Mouse (Mus musculus): Measurements from ENCODE around the gene Pfkl. TPM values are rescaled to one million over a fixed set of nuclear protein-coding genes. Genes with fewer than 3 reads are reported as not detected.

Gene Pfkl
- polyA plus RNA-seq, 1 experiment = not detected

DNA sequence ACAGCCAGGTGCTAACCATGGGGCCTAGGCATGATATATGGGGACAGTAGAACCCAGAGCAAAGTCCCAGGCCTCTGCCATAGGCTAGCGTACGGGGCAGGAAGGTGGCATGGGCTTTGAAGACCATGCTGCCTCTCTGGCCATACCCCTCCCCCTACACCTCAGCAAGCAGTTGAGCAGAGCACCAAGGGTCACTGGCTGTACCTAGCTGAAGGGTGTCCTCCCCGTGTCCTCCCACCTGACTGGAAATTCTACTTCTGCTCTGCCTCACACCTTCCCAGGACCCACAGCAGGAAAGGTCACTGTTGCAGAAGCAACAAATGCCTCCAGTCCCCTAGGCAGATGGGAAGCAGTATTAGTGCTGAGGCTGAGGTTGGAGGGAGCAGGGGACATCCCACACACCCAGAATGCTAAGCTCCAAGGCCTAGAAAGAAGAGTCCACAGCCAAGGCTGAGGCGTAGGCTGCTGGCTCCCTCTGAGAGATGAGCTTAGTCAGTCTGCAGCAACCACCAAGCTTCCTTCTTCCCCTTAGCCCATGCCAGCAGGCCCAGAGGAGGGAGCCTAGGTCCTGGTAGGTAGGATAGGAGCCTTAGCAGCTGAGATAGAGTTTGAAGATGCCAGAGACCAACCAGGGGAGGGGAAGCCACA lies 4.0 kb downstream of the Pfkl start:
- H3K4me1 ChIP-seq (ENCODE audit: control insufficient read depth, insufficient read depth, low read length) = peaks cover 57% of the 10 kb centered on the region
- WGBS = 91% methylated on average over 4 of the region's 4 CpGs
- H3K27ac ChIP-seq (ENCODE audit: insufficient read depth, low read depth, low read length) = no peak overlapping the region
- TF ChIP-seq CTCF (IDR thresholded peaks at IDR 0.05; ENCODE audit: insufficient read depth, low read depth, low read length) (no peak), POLR2A (IDR thresholded peaks at IDR 0.05; ENCODE audit: insufficient read depth, low read depth, low read length) (no peak)
- H3K4me3 ChIP-seq (ENCODE audit: insufficient read depth, low read depth, low read length) = no peak overlapping the region

DNA sequence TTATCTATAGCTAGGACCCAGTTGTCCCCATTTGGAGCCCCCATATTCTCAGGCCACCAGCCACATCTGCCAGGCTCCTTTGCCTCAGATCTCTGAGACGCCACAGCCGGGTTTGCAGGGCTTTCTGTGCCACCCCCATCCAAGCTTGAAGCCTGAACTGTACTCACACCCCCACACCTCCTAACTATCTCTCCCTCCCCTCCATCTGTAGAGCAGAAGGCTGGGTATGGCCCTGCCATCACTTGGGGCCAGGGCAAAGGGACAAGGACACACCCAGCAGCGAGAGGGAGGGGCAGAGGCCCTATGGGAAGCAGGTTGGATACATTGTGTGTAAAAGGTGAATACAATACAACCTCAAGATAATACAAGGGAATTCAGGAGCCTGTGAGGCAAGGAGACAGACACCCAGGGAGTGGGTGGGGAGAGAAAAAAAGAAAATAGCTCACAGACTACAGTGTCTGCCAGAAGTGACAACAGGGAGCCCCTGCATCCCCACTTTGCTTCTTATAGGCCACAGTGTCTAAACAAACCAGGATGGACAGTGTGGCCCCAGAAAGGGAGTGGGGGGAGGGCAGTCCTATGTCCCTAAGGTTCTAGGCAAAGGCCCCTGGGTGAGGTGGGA lies 5.3 kb downstream of the Pfkl start:
- 50% methylated on average over 3 of the region's 3 CpGs for WGBS
- Histone ChIP-seq H3K27ac (ENCODE audit: insufficient read depth, low read depth, low read length) (peak overlapping the region; percentile 79), H3K4me3 (ENCODE audit: insufficient read depth, low read depth, low read length) (no peak overlapping the region), H3K4me1 (ENCODE audit: control insufficient read depth, insufficient read depth, low read length) (peaks cover 57% of the 10 kb centered on the region)
- no peak for TF ChIP-seq POLR2A (IDR thresholded peaks at IDR 0.05; ENCODE audit: insufficient read depth, low read depth, low read length)
- no peak for TF ChIP-seq CTCF (IDR thresholded peaks at IDR 0.05; ENCODE audit: insufficient read depth, low read depth, low read length)

DNA sequence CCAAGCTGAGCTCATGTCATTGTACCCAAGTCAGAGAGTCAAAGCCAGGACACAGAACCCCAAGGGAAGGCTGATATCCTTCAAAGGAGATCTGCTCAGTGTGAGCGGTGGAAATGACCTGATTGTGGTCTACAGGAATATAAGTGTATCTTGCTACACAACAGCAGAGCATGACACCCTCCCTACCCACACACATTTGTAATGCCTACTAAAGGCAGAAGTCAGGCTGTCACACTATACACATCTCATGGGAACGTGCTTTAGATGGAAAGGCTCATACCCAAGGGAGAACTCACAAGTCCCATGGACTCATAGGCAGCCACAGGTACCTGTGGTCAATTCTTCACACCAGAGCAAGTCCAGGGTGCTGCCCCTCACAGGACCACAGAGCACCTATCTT lies 7.6 kb downstream of the Pfkl start:
- TF ChIP-seq POLR2A (IDR thresholded peaks at IDR 0.05; ENCODE audit: insufficient read depth, low read depth, low read length) (no peak), CTCF (IDR thresholded peaks at IDR 0.05; ENCODE audit: insufficient read depth, low read depth, low read length) (no peak)
- H3K4me3 ChIP-seq (ENCODE audit: insufficient read depth, low read depth, low read length) = no peak overlapping the region
- 0 out of 2 replicates have a peak overlapping the region, but pooled peaks have one; percentile 27 for H3K27ac ChIP-seq (ENCODE audit: insufficient read depth, low read depth, low read length)
- H3K4me1 ChIP-seq (ENCODE audit: control insufficient read depth, insufficient read depth, low read length) = peaks cover 42% of the 10 kb centered on the region
- whole genome bisulfite sequencing = 87% methylated on average over 2 of the region's 2 CpGs

DNA sequence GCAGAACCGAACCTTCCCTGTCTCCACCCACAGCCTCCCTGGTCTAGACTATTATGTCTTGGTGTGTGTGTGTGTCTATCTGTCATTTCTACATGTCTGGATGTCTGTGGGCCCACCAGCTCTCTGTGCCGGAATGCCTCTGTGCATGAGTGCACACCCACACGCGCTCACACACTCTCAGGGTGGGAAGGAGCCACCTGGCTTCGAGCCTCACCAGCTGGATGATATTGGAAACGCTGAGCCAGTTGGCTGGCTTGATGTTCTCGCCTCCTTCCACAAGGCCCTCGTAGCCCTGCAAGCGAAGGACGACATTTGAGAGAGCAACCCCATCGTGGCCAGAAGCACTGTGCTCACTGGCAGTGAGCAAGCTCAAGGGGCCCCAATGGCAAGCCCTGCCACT lies 8.1 kb downstream of the Pfkl start:
- WGBS = 45% methylated on average over 11 of the region's 11 CpGs
- 0 out of 2 replicates have a peak overlapping the region, but pooled peaks have one; percentile 27 for H3K27ac ChIP-seq (ENCODE audit: insufficient read depth, low read depth, low read length)
- TF ChIP-seq POLR2A (IDR thresholded peaks at IDR 0.05; ENCODE audit: insufficient read depth, low read depth, low read length) (no peak), CTCF (IDR thresholded peaks at IDR 0.05; ENCODE audit: insufficient read depth, low read depth, low read length) (no peak)
- H3K4me1 ChIP-seq (ENCODE audit: control insufficient read depth, insufficient read depth, low read length) = peaks cover 37% of the 10 kb centered on the region
- no peak overlapping the region for H3K4me3 ChIP-seq (ENCODE audit: insufficient read depth, low read depth, low read length)

DNA sequence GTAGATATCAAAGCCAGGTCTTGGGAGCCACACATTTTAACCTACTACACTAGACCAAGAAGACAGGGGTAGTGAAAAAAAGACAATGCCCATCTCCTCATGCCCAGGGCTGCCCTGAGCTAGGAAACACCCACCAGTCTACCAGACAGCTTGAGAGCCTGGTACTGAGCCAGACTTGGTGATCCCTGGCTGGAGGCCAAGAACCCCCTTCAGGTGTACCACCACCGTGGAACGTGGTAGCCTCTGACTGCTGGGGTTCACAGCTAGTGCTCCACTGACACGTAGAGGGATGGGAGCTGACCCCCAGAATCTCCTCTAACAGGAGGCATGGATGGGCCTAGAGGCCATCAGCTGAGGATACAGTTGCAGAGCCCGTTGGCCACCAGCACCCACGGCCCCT lies 9.7 kb downstream of the Pfkl start:
- 89% methylated on average over 5 of the region's 5 CpGs for WGBS
- TF ChIP-seq POLR2A (IDR thresholded peaks at IDR 0.05; ENCODE audit: insufficient read depth, low read depth, low read length) = no peak
- no peak for TF ChIP-seq CTCF (IDR thresholded peaks at IDR 0.05; ENCODE audit: insufficient read depth, low read depth, low read length)
- Histone ChIP-seq H3K4me3 (ENCODE audit: insufficient read depth, low read depth, low read length) (no peak overlapping the region), H3K27ac (ENCODE audit: insufficient read depth, low read depth, low read length) (no peak overlapping the region), H3K4me1 (ENCODE audit: control insufficient read depth, insufficient read depth, low read length) (peaks cover 23% of the 10 kb centered on the region)

DNA sequence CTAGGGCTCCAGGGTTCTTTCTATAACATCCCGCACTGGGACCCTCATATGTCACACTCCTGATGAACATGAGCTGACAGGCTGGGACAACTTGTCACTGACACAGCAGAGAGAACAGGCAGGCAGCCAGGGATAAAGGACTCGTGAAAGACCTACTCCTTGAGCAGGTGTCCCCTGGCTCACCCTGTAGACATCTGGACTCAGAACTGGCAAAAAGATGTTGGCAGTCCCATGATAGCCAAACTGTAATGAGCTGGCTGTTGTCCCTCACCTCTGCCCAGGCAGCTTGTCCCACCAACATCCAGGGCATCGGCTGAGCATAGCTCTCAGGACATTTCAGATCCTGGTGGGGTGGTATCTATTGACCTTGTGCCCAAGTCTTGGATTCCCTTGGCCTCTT lies 14.2 kb downstream of the Pfkl start:
- Histone ChIP-seq H3K4me3 (ENCODE audit: insufficient read depth, low read depth, low read length) (no peak overlapping the region), H3K27ac (ENCODE audit: insufficient read depth, low read depth, low read length) (no peak overlapping the region), H3K4me1 (ENCODE audit: control insufficient read depth, insufficient read depth, low read length) (no peaks in the 10 kb centered on the region)
- 82% methylated on average over 3 of the region's 3 CpGs for WGBS
- TF ChIP-seq POLR2A (IDR thresholded peaks at IDR 0.05; ENCODE audit: insufficient read depth, low read depth, low read length) (no peak), CTCF (IDR thresholded peaks at IDR 0.05; ENCODE audit: insufficient read depth, low read depth, low read length) (no peak)

DNA sequence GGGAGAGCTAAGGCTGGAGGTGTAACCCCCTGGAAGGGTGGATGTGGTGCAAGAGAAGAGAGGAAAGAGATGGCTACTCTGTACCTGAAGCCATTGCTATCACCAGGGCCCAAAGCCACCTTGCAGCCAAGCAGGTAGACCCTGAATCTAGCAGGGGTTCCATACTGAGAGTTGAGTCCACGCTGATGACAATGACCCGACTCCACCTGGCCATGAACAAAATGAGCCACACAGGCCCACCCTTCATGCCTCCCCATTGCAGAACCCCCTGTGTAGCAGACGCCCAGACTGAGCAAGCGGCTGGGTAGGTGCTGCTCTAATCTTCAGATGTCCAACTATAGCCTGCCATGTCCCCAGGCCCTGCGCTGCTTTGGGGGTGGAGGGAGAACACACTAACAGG lies 24.1 kb downstream of the Pfkl start:
- TF ChIP-seq CTCF (IDR thresholded peaks at IDR 0.05; ENCODE audit: insufficient read depth, low read depth, low read length) (no peak), POLR2A (IDR thresholded peaks at IDR 0.05; ENCODE audit: insufficient read depth, low read depth, low read length) (no peak)
- 81% methylated on average over 5 of the region's 5 CpGs for WGBS

DNA sequence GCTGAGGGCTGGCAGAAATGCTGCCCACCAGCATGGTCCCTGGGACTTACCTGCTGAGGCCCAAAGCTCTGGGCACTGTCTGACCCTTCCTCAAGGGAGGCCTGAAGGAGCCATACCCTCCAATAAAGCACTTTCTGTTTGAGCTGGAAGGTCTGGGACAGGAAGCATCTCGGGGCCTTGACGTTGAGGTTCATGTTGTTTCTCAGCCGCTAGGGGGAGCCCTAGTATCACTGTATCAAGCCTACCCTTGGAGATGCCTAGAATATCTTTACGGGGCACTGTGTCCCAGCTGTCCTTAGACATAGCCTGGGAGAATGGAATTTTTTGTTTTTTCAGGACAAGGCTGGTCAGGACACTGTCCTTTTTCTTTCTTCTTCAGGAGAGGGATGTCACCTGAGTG lies 25.2 kb downstream of the Pfkl start:
- no peak overlapping the region for H3K27ac ChIP-seq (ENCODE audit: insufficient read depth, low read depth, low read length)
- TF ChIP-seq CTCF (IDR thresholded peaks at IDR 0.05; ENCODE audit: insufficient read depth, low read depth, low read length) (peak; percentile 56), POLR2A (IDR thresholded peaks at IDR 0.05; ENCODE audit: insufficient read depth, low read depth, low read length) (no peak)
- no peaks in the 10 kb centered on the region; the same call in 1 of the 2 replicates for H3K4me1 ChIP-seq (ENCODE audit: control insufficient read depth, insufficient read depth, low read length)
- H3K4me3 ChIP-seq (ENCODE audit: insufficient read depth, low read depth, low read length) = no peak overlapping the region
- WGBS = 1% methylated on average over 4 of the region's 4 CpGs

More for the DNA sequence above, 24.1 kb downstream of the Pfkl start:
- Histone ChIP-seq H3K4me3 (ENCODE audit: insufficient read depth, low read depth, low read length) (no peak overlapping the region), H3K4me1 (ENCODE audit: control insufficient read depth, insufficient read depth, low read length) (no peaks in the 10 kb centered on the region; the same call in 1 of the 2 replicates), H3K27ac (ENCODE audit: insufficient read depth, low read depth, low read length) (no peak overlapping the region)

Measured in olfactory bulb, adult 2 months (tissue).